Mouse (Mus musculus) thymus, adult 2 months (tissue): ENCODE measurements around the gene Hist1h2ak. TPM values are rescaled to one million over a fixed set of nuclear protein-coding genes. Genes with fewer than 3 reads are reported as not detected.
"Not testable (repeated sequence)": the region's sequence is repeated elsewhere in the genome, so short reads cannot be mapped to it uniquely, and the experiment has no call there.

Experiments
- DNase-seq: peaks from one replicate; pipeline ENCODE4 v3.0.0; 2021
- H3K27ac ChIP-seq: fragments of 200-500 bp; 2 replicates; pipeline ENCODE4 v1.5.1; 2012; ENCODE audit warnings: low read length, control low read depth; ENCODE audit not compliant: control insufficient read depth, insufficient read depth
- H3K27me3 ChIP-seq: fragments of 200-500 bp; 2 replicates; pipeline ENCODE4 v1.6.1; 2012; ENCODE audit warnings: mild to moderate bottlenecking, low read length, moderate library complexity, mixed read lengths; ENCODE audit not compliant: control insufficient read depth, insufficient read depth
- H3K36me3 ChIP-seq: fragments of 200-500 bp; 2 replicates; pipeline ENCODE4 v1.6.1; 2012; ENCODE audit warnings: mild to moderate bottlenecking, low read length, moderate library complexity; ENCODE audit not compliant: control insufficient read depth, insufficient read depth
- H3K4me1 ChIP-seq: fragments of 200-500 bp; replicated peaks from 2 replicates; pipeline ENCODE4 v1.6.1; 2012; ENCODE audit warnings: low read length; ENCODE audit not compliant: control insufficient read depth, insufficient read depth
- H3K4me3 ChIP-seq: fragments of 200-500 bp; 2 replicates; pipeline ENCODE4 v1.5.1; 2012; ENCODE audit warnings: mild to moderate bottlenecking, low read length, control low read depth, moderate library complexity; ENCODE audit not compliant: control insufficient read depth, insufficient read depth
- CTCF ChIP-seq: fragments of 200-500 bp; IDR thresholded peaks from 2 replicates; pipeline ENCODE4 v1.5.1; 2012; ENCODE audit warnings: mild to moderate bottlenecking, control low read depth, low read length, moderate library complexity, borderline replicate concordance; ENCODE audit not compliant: control insufficient read depth, poor library complexity, insufficient read depth; ENCODE audit errors: extremely low read depth
- POLR2A ChIP-seq: fragments of 200-500 bp; IDR thresholded peaks from 2 replicates; pipeline ENCODE4 v1.6.1; 2012; ENCODE audit warnings: mild to moderate bottlenecking, low read length, control low read depth, moderate library complexity; ENCODE audit not compliant: control insufficient read depth, poor library complexity, insufficient read depth; ENCODE audit errors: extremely low read depth
- WGBS: fragments of 180-500 bp; shearing (Covaris S2); methylation state at CpG from one replicate; pipeline ENCODE4 v1.1.7; 2018; 5-methylcytosine and 5-hydroxymethylcytosine counted together
- polyA plus RNA-seq: library from polyadenylated mRNA; depleted of rRNA; stranded (reverse); fragments of >200 nt; gene quantifications from 2 replicates; pipeline ENCODE4 v1.2.3, GENCODE M21; 2012

Hist1h2ak gene
- polyA plus RNA-seq, 1 experiment = 302 TPM

GRCm38 (mm10) chr13:21718381-21719080 lies 35.1 kb downstream of the Hist1h2ak start:
- H3K36me3 ChIP-seq = no peaks in the 10 kb centered on the region
- 74% methylated on average over 4 of the region's 4 CpGs for WGBS
- peaks cover 8% of the 10 kb centered on the region for H3K4me1 ChIP-seq
- DNase-seq = no peak
- no peaks in the 10 kb centered on the region for H3K27me3 ChIP-seq
- no peak overlapping the region; the same call in 1 of the 2 replicates for H3K27ac ChIP-seq
- no peak overlapping the region for H3K4me3 ChIP-seq
- TF ChIP-seq CTCF (no peak), POLR2A (no peak)

- WGBS = 5% methylated on average over 25 of the region's 56 CpGs
- not testable (repeated sequence) for H3K27me3 ChIP-seq, H3K36me3 ChIP-seq, H3K4me1 ChIP-seq
- peak; percentile 87 for DNase-seq
- Histone ChIP-seq H3K4me3 (peak within 1 kb of the TSS; percentile 61), H3K27ac (peak within 1 kb of the TSS; percentile 90)
Measured at GRCm38 (mm10) chr13:21717397-21718357, 36.0 kb downstream of the Hist1h2ak start, which contains the start of gene Hist1h3h. Gene Hist1h3h (plus strand): TSS chr13:21717659.

GRCm38 (mm10) chr13:21716540-21717391 lies 36.9 kb downstream of the Hist1h2ak start:
- peak overlapping the region; percentile 90 for H3K27ac ChIP-seq
- DNase-seq, H3K27me3 ChIP-seq, H3K36me3 ChIP-seq, H3K4me1 ChIP-seq: not testable (repeated sequence)
- H3K4me3 ChIP-seq = peak overlapping the region; percentile 49
- WGBS = under 1% methylated on average over 12 of the region's 38 CpGs
- TF ChIP-seq POLR2A = 0 out of 2 replicates have a peak, but pooled peaks have one; percentile 30

GRCm38 (mm10) chr13:21715864-21716539 lies 37.6 kb downstream of the Hist1h2ak start, which contains the start of the genes Hist1h2bl and Hist1h2ai:
Gene Hist1h2bl (minus strand): TSS chr13:21716143.
Gene Hist1h2ai (plus strand): TSS chr13:21716422.
- TF ChIP-seq POLR2A = peak; percentile 58; the same call in 1 of the 2 replicates
- DNase-seq = peak; percentile 85
- H3K36me3 ChIP-seq, H3K4me1 ChIP-seq, H3K27me3 ChIP-seq: not testable (repeated sequence)
- H3K27ac ChIP-seq = peak within 1 kb of the TSS; percentile 93
- H3K4me3 ChIP-seq = peak within 1 kb of the TSS; percentile 49
- WGBS = 0% methylated on average over 34 of the region's 50 CpGs

- Histone ChIP-seq H3K27ac (peak overlapping the region; percentile 72), H3K36me3 (no peaks in the 10 kb centered on the region), H3K27me3 (no peaks in the 10 kb centered on the region), H3K4me1 (peaks cover 2% of the 10 kb centered on the region), H3K4me3 (peak overlapping the region; percentile 35)
- TF ChIP-seq CTCF (no peak), POLR2A (no peak)
- under 1% methylated on average over 22 of the region's 22 CpGs for WGBS
- no peak for DNase-seq
Measured at GRCm38 (mm10) chr13:21715131-21715863, 38.3 kb downstream of the Hist1h2ak start.

GRCm38 (mm10) chr13:21714725-21715124 lies 38.9 kb downstream of the Hist1h2ak start:
- Histone ChIP-seq H3K4me3 (no peak overlapping the region; the same call in 1 of the 2 replicates), H3K27ac (peak overlapping the region; percentile 72), H3K4me1 (peaks cover 2% of the 10 kb centered on the region), H3K36me3 (no peaks in the 10 kb centered on the region), H3K27me3 (no peaks in the 10 kb centered on the region)
- TF ChIP-seq POLR2A = no peak
- no peak for TF ChIP-seq CTCF
- 0% methylated on average over 7 of the region's 7 CpGs for WGBS
- peak; percentile 76 for DNase-seq
